Mouse (Mus musculus): ENCODE measurements at regions not wholly inside any gene's neighbourhood (a gene's known extent, or its start where the extent isn't known, plus 50 kb on each side); places are given as distances from the start of the nearest gene placed in this dataset.

DNA sequence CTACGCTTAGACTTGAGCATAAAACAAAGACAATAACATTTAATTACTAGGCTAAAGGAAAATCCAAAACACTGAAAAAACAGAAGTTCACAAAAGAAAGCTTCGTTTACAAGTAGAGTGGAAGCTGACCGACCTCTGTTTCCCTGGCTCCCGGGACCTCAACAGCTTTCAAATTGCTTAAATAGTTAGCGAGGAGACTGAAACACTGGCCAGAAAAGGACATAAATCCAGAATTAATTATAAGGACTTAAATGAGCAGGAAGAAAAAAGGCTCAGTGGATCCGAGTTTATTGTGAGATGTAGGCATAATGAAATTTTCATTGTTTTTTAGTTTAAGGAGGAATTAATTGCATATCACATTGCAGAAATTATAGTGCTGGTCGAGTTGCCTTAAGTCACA, 754.4 kb downstream of the Kcnj2 start:
- H3K27ac ChIP-seq (replicated peaks): no peak overlapping the region
- 35% methylated on average over 7 of the region's 7 CpGs for WGBS
- H3K9me3 ChIP-seq: no peaks in the 10 kb centered on the region
- H3K27me3 ChIP-seq: peaks cover 11% of the 10 kb centered on the region; the same call in 1 of the 2 replicates
- H3K4me2 ChIP-seq (replicated peaks): no peak overlapping the region
- peaks cover 24% of the 10 kb centered on the region for H3K4me1 ChIP-seq
- H3K36me3 ChIP-seq: no peaks in the 10 kb centered on the region
- H3K9ac ChIP-seq (replicated peaks): no peak overlapping the region
- H3K4me3 ChIP-seq: no peak overlapping the region
- no peak for ATAC-seq (ENCODE audit: low FRiP score, low read depth)

DNA sequence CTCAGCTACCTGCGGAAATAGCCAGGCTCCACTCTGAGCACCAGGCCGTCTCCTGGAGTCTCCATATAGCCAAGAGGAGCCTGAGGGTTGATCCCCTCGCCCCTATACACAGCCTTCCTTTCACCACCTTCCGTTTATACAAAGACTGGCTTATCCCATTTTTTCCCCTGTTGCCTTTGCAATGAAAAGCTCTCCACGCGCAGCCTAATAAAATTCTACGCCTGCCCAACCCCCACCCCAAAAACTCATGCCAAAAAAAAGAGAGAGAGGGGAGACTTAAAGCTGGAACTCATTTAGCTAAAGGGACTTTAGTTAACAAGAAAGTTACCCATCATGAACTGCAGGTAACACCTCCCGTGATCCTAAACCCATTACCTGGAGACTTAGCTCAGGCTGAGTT, 762.5 kb downstream of the Kcnj2 start:
- no peak overlapping the region for H3K9ac ChIP-seq (replicated peaks)
- ATAC-seq (ENCODE audit: low FRiP score, low read depth): no peak
- H3K36me3 ChIP-seq: no peaks in the 10 kb centered on the region
- H3K27ac ChIP-seq (replicated peaks): no peak overlapping the region
- H3K9me3 ChIP-seq: no peaks in the 10 kb centered on the region
- no peak overlapping the region for H3K4me2 ChIP-seq (replicated peaks)
- WGBS: 40% methylated on average over 8 of the region's 8 CpGs
- H3K4me3 ChIP-seq: no peak overlapping the region
- H3K27me3 ChIP-seq: 0 out of 2 replicates have a peak, but pooled peaks cover 4% of the 10 kb centered on the region
- no peaks in the 10 kb centered on the region for H3K4me1 ChIP-seq

DNA sequence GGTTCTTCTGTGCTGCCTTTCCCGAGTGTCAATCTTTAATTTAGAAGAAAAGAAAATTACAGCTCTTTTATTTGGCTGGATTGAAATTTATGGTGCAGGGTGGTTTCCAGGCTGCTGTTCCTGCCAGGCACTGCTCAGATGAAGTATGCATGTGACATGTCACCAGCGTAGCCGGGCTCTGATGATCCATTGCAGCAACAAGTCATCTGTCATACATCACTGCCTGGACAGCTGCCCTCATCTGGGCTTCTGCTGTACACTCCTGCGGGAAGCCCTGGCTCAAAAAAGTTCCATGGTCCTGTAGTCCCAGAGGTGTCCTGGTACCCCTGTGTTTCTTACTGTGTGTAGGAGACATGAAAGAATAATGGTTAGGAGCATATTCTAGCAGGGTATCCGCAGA, 773.0 kb downstream of the Kcnj2 start:
- H3K4me1 ChIP-seq: peaks cover 11% of the 10 kb centered on the region
- no peak overlapping the region for H3K4me3 ChIP-seq
- no peak for ATAC-seq (ENCODE audit: low FRiP score, low read depth)
- H3K9ac ChIP-seq (replicated peaks): no peak overlapping the region
- no peak overlapping the region for H3K4me2 ChIP-seq (replicated peaks)
- H3K27ac ChIP-seq (replicated peaks): no peak overlapping the region
- no peaks in the 10 kb centered on the region for H3K36me3 ChIP-seq
- H3K9me3 ChIP-seq: no peaks in the 10 kb centered on the region
- peaks cover 34% of the 10 kb centered on the region for H3K27me3 ChIP-seq
- WGBS: 78% methylated on average over 5 of the region's 5 CpGs

DNA sequence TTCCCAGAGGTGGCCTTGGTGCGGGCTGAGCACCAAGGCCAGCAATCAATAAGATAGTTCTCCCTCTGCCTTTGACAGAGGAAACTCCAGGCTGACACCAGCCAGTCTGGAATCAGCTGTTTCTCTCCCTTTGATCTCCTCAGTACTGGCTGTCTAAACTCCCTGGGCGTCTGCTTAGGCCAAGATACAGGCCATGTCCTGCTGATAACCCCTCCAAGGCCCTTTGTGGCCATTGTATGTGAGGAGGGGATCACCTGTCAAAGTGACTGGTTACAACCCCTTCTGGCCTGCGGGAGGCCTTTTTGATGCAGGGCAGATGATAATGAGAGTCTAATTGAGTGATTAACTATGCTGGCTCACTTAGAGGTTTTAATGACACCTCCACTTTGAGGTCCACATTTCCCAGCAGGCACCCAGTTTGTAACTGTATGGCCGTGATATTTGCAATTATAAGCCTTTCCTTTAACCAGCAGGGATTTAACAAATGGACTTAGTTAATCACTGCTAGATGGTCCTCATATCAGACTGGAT, 777.8 kb downstream of the Kcnj2 start:
- peak; percentile 78 for ATAC-seq (ENCODE audit: low FRiP score, low read depth)
- Histone ChIP-seq H3K36me3 (no peaks in the 10 kb centered on the region), H3K4me1 (peaks cover 25% of the 10 kb centered on the region), H3K9ac (replicated peaks) (no peak overlapping the region), H3K9me3 (no peaks in the 10 kb centered on the region), H3K4me2 (replicated peaks) (no peak overlapping the region), H3K4me3 (no peak overlapping the region), H3K27me3 (peaks cover 39% of the 10 kb centered on the region), H3K27ac (replicated peaks) (peak overlapping the region; percentile 35; the same call in 1 of the 2 replicates)
- 8% methylated on average over 4 of the region's 4 CpGs for WGBS

DNA sequence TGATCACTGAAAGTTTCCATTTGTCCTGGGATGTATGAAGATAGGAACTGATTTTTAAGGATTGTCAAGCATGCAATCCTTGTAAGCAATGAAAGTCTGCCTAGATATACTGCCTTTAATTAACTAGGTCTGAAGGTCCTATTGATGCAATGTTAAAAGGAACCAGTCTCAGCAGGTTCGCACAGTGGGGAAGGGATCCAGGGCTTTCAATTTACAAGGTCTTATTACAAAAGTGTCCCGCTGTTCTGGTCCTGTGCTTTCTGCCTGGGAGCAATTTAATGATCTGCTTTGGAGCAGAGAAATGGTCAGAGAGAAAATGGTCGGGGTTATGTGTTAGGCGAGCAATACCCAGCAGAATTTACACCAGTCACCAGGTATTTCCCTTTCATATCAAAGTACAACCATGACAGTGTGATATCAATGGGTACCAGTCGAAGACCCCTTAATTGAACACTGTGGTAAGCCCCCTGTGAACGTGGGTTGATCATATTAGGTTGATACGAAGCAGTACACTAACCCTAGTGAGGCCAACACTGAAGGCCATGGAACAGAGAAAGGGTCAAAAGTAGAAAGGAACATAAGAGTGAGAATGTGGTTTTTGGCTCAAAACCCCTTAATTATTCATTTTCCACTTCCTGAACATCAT, 778.5 kb downstream of the Kcnj2 start:
- Histone ChIP-seq H3K27me3 (peaks cover 38% of the 10 kb centered on the region), H3K9ac (replicated peaks) (no peak overlapping the region), H3K27ac (replicated peaks) (peak overlapping the region; percentile 35; the same call in 1 of the 2 replicates), H3K9me3 (no peaks in the 10 kb centered on the region), H3K4me1 (peaks cover 25% of the 10 kb centered on the region), H3K36me3 (no peaks in the 10 kb centered on the region), H3K4me2 (replicated peaks) (no peak overlapping the region), H3K4me3 (no peak overlapping the region)
- ATAC-seq (ENCODE audit: low FRiP score, low read depth): peak; percentile 59; the same call in 1 of the 2 replicates
- WGBS: 13% methylated on average over 7 of the region's 7 CpGs

DNA sequence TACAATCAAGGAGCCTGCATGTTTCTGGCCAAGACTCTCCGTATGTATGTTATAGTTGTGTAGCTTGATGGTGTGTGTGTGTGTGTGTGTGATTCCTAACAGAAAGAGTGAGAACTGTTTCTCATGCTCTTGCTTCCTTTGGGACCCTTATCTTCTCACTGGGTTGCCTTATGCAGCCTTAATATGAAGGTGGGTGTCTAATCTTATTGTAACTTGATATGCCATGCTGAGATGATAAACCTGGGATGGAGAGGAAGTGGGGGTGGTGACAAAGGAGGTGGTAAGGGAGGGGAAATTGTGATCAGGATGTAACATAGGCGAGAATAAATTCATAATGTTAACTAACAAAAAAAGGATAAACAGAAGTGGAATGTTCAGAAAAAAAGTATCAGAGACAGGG, 791.3 kb downstream of the Kcnj2 start:
- no peaks in the 10 kb centered on the region; the same call in none of the 2 replicates for H3K27me3 ChIP-seq
- no peak for ATAC-seq (ENCODE audit: low FRiP score, low read depth)
- no peaks in the 10 kb centered on the region for H3K9me3 ChIP-seq
- WGBS: 85% methylated on average over 2 of the region's 2 CpGs
- no peak overlapping the region for H3K27ac ChIP-seq (replicated peaks)
- no peaks in the 10 kb centered on the region for H3K4me1 ChIP-seq
- H3K36me3 ChIP-seq: no peaks in the 10 kb centered on the region
- no peak overlapping the region for H3K4me3 ChIP-seq
- no peak overlapping the region for H3K4me2 ChIP-seq (replicated peaks)
- H3K9ac ChIP-seq (replicated peaks): no peak overlapping the region

DNA sequence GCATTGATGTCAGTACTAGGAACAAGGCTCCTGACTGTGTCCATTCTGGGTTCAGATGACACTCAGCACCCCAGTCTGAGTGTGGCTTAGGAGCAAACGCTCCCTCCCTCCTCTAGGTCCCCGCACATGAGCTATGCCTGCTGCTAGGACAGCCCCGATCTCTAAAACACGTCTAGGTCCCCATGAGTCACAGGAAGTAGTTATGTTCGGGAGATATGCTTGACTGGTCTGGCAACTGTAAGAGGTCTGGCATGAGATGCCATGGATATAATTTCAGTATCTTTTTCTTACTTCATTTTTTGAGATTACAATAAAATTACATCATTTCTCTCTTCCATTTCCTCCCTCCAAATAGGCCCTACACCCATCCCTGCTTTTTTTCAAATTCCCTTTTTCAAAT, 792.1 kb downstream of the Kcnj2 start:
- Histone ChIP-seq H3K4me3 (no peak overlapping the region), H3K36me3 (no peaks in the 10 kb centered on the region), H3K27me3 (no peaks in the 10 kb centered on the region), H3K27ac (replicated peaks) (no peak overlapping the region), H3K9me3 (no peaks in the 10 kb centered on the region), H3K4me1 (no peaks in the 10 kb centered on the region), H3K4me2 (replicated peaks) (no peak overlapping the region), H3K9ac (replicated peaks) (no peak overlapping the region)
- 90% methylated on average over 5 of the region's 5 CpGs for WGBS
- ATAC-seq (ENCODE audit: low FRiP score, low read depth): no peak

DNA sequence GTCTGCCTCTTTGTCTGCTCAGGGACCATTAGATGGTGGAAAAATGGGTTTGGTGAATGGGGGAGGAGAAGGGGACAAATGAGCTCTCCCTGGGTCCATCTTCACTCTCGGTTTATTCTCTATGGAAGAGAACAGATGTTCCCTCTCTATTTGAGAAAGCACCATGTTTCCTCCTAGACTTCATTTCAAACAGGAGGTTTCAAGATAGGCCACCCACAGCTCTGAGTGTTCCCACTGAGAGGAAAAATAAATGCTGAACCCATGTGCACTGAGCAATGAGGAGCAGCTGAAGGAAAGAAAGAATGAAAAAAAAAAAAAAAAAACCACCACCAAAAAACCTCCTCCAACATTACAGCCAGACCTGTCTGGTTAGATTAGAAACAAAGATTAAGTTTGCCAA, 799.2 kb downstream of the Kcnj2 start:
- WGBS: 75% methylated on average over 1 of the region's 1 CpGs
- H3K27ac ChIP-seq (replicated peaks): no peak overlapping the region
- no peaks in the 10 kb centered on the region for H3K27me3 ChIP-seq
- no peak overlapping the region for H3K4me2 ChIP-seq (replicated peaks)
- H3K4me1 ChIP-seq: no peaks in the 10 kb centered on the region
- no peak for ATAC-seq (ENCODE audit: low FRiP score, low read depth)
- H3K9me3 ChIP-seq: no peaks in the 10 kb centered on the region
- H3K4me3 ChIP-seq: no peak overlapping the region
- H3K9ac ChIP-seq (replicated peaks): no peak overlapping the region
- no peaks in the 10 kb centered on the region for H3K36me3 ChIP-seq

DNA sequence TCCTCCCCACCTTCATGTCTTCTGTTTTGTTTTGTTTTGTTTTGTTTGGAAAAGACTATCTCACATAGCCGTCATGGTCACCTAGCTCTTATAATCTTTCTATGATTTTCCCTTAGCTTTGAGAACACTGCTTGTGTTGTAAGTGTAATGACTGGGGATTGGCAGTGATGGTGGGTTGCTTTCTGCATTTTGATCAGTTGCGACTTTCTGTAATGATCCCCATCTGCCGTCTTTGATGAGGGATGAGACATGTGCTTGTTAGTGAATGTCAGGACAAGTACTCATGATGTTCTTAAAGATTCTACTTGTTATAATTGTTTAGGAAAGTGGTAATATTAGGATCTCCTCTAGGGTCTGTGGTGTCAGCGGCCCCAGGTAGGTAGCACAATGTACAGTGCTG, 809.4 kb downstream of the Kcnj2 start:
- H3K9me3 ChIP-seq: no peaks in the 10 kb centered on the region
- no peaks in the 10 kb centered on the region for H3K27me3 ChIP-seq
- no peak overlapping the region for H3K27ac ChIP-seq (replicated peaks)
- no peak overlapping the region for H3K9ac ChIP-seq (replicated peaks)
- H3K36me3 ChIP-seq: no peaks in the 10 kb centered on the region
- H3K4me3 ChIP-seq: no peak overlapping the region
- ATAC-seq (ENCODE audit: low FRiP score, low read depth): no peak
- 88% methylated on average over 4 of the region's 4 CpGs for WGBS
- H3K4me2 ChIP-seq (replicated peaks): no peak overlapping the region
- no peaks in the 10 kb centered on the region for H3K4me1 ChIP-seq

DNA sequence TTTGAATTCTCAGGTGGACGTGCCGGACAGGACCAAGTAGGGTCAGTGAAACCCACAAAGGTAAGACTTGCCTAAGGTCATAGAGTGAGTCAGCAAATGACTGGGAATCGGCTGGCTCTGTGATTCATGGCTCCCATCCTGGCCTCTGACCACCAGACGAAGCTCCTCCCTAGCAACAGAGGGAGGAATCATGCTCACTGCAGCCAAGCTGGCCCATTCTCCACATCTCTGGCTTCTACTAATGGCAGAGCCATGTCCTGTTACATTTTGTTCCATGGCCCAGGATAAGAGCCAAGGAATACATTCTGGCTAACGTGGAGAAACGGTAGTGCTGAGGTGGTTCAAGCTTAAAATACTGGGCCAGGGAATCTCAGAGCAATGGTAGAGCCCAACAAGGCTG, 814.2 kb downstream of the Kcnj2 start:
- H3K4me2 ChIP-seq (replicated peaks): no peak overlapping the region
- no peak overlapping the region for H3K27ac ChIP-seq (replicated peaks)
- no peak overlapping the region for H3K4me3 ChIP-seq
- no peak for ATAC-seq (ENCODE audit: low FRiP score, low read depth)
- no peaks in the 10 kb centered on the region for H3K9me3 ChIP-seq
- H3K9ac ChIP-seq (replicated peaks): no peak overlapping the region
- no peaks in the 10 kb centered on the region for H3K36me3 ChIP-seq
- WGBS: 89% methylated on average over 6 of the region's 6 CpGs
- H3K27me3 ChIP-seq: peaks cover 11% of the 10 kb centered on the region; the same call in 1 of the 2 replicates
- no peaks in the 10 kb centered on the region for H3K4me1 ChIP-seq

DNA sequence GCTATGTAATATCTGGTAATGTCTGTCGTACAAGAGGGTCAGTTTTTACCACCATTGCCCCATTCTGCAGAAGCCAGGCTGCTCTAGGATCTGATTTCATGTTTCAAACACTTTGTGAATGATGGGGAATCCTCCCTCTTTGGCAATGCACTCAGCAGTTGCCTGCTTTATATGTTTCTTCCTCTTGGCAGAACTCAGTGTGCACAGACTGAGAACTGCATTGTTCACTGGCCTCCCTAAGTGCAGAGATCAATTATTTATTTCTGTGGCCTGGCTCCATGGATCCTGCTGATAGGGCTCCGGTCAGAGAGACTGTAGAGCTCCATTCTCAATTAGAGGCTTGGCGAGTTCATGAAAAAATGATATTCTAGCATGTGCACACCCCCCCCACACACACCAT, 824.1 kb downstream of the Kcnj2 start:
- no peaks in the 10 kb centered on the region for H3K9me3 ChIP-seq
- WGBS: 72% methylated on average over 3 of the region's 3 CpGs
- no peak overlapping the region for H3K27ac ChIP-seq (replicated peaks)
- no peaks in the 10 kb centered on the region for H3K36me3 ChIP-seq
- ATAC-seq (ENCODE audit: low FRiP score, low read depth): no peak
- H3K9ac ChIP-seq (replicated peaks): no peak overlapping the region
- H3K4me1 ChIP-seq: peaks cover 21% of the 10 kb centered on the region
- no peak overlapping the region for H3K4me2 ChIP-seq (replicated peaks)
- peaks cover 57% of the 10 kb centered on the region for H3K27me3 ChIP-seq
- H3K4me3 ChIP-seq: no peak overlapping the region

DNA sequence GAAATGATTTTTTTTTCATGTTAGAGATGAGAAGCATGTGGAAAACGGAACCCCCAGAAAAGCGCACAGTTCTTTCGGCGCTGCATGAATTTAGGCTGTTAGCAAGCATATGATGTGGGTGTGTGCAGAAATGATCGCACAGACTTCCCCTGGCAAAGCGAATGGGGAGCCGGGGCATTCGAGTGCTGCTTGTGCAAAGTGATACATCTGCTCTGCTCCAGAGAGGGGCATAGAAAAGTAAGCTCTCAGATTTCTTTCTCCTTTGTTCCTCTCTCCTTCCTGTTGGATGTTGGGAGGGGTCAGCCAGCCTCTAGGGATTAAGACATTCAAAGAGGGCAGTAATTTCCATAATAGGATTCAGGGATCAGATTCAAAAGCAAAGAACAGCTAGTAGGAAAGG, 827.9 kb downstream of the Kcnj2 start:
- Histone ChIP-seq H3K27ac (replicated peaks) (peak overlapping the region; percentile 68), H3K9ac (replicated peaks) (no peak overlapping the region), H3K27me3 (peaks cover 63% of the 10 kb centered on the region), H3K4me3 (peak overlapping the region; percentile 8; the same call in 1 of the 2 replicates), H3K4me2 (replicated peaks) (peak overlapping the region; percentile 37), H3K36me3 (no peaks in the 10 kb centered on the region), H3K4me1 (peaks cover 26% of the 10 kb centered on the region), H3K9me3 (no peaks in the 10 kb centered on the region)
- ATAC-seq (ENCODE audit: low FRiP score, low read depth): peak; percentile 91
- WGBS: 9% methylated on average over 8 of the region's 8 CpGs
